Mouse (Mus musculus): ENCODE data around the gene Glod4.

GRCm38 (mm10) chr11:76247239-76247638 is 3.7 kb upstream of the Glod4 start:
- TF ChIP-seq CTCF (IDR thresholded peaks at IDR 0.05; ENCODE audit: extremely low read depth, insufficient read depth, insufficient read length, insufficient replicate concordance), result no peak
- TF ChIP-seq POLR2A (IDR thresholded peaks at IDR 0.05; ENCODE audit: low read depth, low read length), result no peak

All from spleen, adult 2 months (tissue).